Mouse (Mus musculus) CH12.LX (cell line): ENCODE data around the gene Entpd5. TPM values are rescaled to one million over a fixed set of nuclear protein-coding genes. Genes with fewer than 3 reads are reported as not detected.

Source experiments
- DNase-seq: peaks from one replicate; pipeline ENCODE4 v3.0.0-alpha.2; 2013; ENCODE audit errors: extremely low read depth
- H3K27ac ChIP-seq: 2 replicates; pipeline ENCODE4 v1.5.1; 2012; ENCODE audit warnings: low read depth, mild to moderate bottlenecking, control low read depth, moderate library complexity; ENCODE audit not compliant: insufficient read depth
- H3K27me3 ChIP-seq: replicated peaks from 2 replicates; pipeline ENCODE3; 2012; ENCODE audit warnings: inconsistent platforms
- H3K36me3 ChIP-seq, 2 experiments: replicated peaks in 1 of 2; 2 replicates each; pipeline versions ENCODE3 to v1.6.1; 2012; ENCODE audit warnings: inconsistent platforms in 1 of 2, low read length in 1 of 2, mild to moderate bottlenecking in 1 of 2, mixed read lengths in 1 of 2, moderate library complexity in 1 of 2; ENCODE audit not compliant: control insufficient read depth in 1 of 2, insufficient read depth in 1 of 2
- H3K4me1 ChIP-seq, 2 experiments: 2 replicates each; pipeline ENCODE4 v1.6.1; 2012; ENCODE audit warnings: inconsistent platforms in 1 of 2, moderate library complexity in 1 of 2; ENCODE audit not compliant: insufficient read depth in 2 of 2, control insufficient read depth in 1 of 2
- H3K4me2 ChIP-seq: 2 replicates; pipeline ENCODE4 v1.6.1; 2012; ENCODE audit warnings: low read depth, mild to moderate bottlenecking, control low read depth; ENCODE audit not compliant: poor library complexity, insufficient read depth, severe bottlenecking
- H3K4me3 ChIP-seq, 3 experiments: fragments of 150-350 bp in 1 of 3; sonication (generic) in 1 of 3; replicated peaks in 1 of 3; 2 replicates each; pipeline versions ENCODE3 to v1.5.1; 2011 to 2012; ENCODE audit warnings: low read depth in 2 of 3, low read length in 2 of 3, mild to moderate bottlenecking in 2 of 3, moderate library complexity in 2 of 3, control low read depth in 1 of 3, improper control_type of control experiment in 1 of 3, inconsistent platforms in 1 of 3, mixed read lengths in 1 of 3; ENCODE audit not compliant: poor library complexity in 1 of 3
- H3K79me2 ChIP-seq: replicated peaks from 2 replicates; pipeline ENCODE4 v1.6.1; 2012; ENCODE audit warnings: mild to moderate bottlenecking, moderate library complexity; ENCODE audit not compliant: control insufficient read depth, poor library complexity, insufficient read depth, severe bottlenecking; ENCODE audit errors: extremely low read depth
- H3K9ac ChIP-seq: 2 replicates; pipeline ENCODE4 v1.6.1; 2012; ENCODE audit warnings: low read depth, mild to moderate bottlenecking, control low read depth, moderate library complexity; ENCODE audit not compliant: insufficient read depth
- H3K9me3 ChIP-seq: replicated peaks from 2 replicates; pipeline ENCODE3; 2012; ENCODE audit warnings: low read length, inconsistent platforms, mixed read lengths
- BHLHE40 ChIP-seq: IDR thresholded peaks from 2 replicates; pipeline ENCODE4 v1.6.1; 2011; ENCODE audit warnings: mild to moderate bottlenecking, low read depth, low read length, improper control_type of control experiment
- CHD1 ChIP-seq: IDR thresholded peaks from 2 replicates; pipeline ENCODE4 v1.6.1; 2012; ENCODE audit warnings: low read depth, low read length, improper control_type of control experiment, inconsistent platforms
- CHD2 ChIP-seq: IDR thresholded peaks from 2 replicates; pipeline ENCODE4 v1.6.1; 2011; ENCODE audit warnings: low read length, improper control_type of control experiment
- ELF1 ChIP-seq: IDR thresholded peaks from 2 replicates; pipeline ENCODE4 v1.6.1; 2014; ENCODE audit warnings: low read depth, mild to moderate bottlenecking, inconsistent platforms, low read length, improper control_type of control experiment
- IRF4 ChIP-seq: IDR thresholded peaks from 2 replicates; pipeline ENCODE4 v1.6.1; 2014; ENCODE audit warnings: low read depth, mild to moderate bottlenecking, inconsistent platforms, low read length, improper control_type of control experiment
- JUN ChIP-seq: IDR thresholded peaks from 2 replicates; pipeline ENCODE4 v1.6.1; 2011; ENCODE audit warnings: low read depth, mild to moderate bottlenecking, low read length, improper control_type of control experiment, moderate library complexity; ENCODE audit not compliant: insufficient read depth
- JUND ChIP-seq: conservative IDR thresholded peaks from 2 replicates; pipeline ENCODE4 v1.6.1; 2011; ENCODE audit warnings: low read depth, low read length, improper control_type of control experiment
- MAX ChIP-seq: IDR thresholded peaks from 2 replicates; pipeline ENCODE4 v1.6.1; 2011; ENCODE audit warnings: low read length, improper control_type of control experiment
- MAZ ChIP-seq: IDR thresholded peaks from 2 replicates; pipeline ENCODE4 v1.6.1; 2012; ENCODE audit warnings: low read depth, mild to moderate bottlenecking, inconsistent platforms, low read length, improper control_type of control experiment, moderate library complexity
- NELFE ChIP-seq: IDR thresholded peaks from 2 replicates; pipeline ENCODE4 v1.6.1; 2011; ENCODE audit warnings: low read depth, low read length, improper control_type of control experiment
- POLR2A ChIP-seq: IDR thresholded peaks from 2 replicates; pipeline ENCODE4 v1.6.1; 2011; ENCODE audit warnings: low read depth, mild to moderate bottlenecking, improper control_type of control experiment, low read length
- SIN3A ChIP-seq: IDR thresholded peaks from 2 replicates; pipeline ENCODE4 v1.6.1; 2012; ENCODE audit warnings: low read length, improper control_type of control experiment, inconsistent platforms
- SMC3 ChIP-seq: IDR thresholded peaks from 2 replicates; pipeline ENCODE4 v1.6.1; 2011; ENCODE audit warnings: low read depth, low read length, improper control_type of control experiment
- TBP ChIP-seq: conservative IDR thresholded peaks from 2 replicates; pipeline ENCODE4 v1.6.1; 2011; ENCODE audit warnings: low read depth, low read length, improper control_type of control experiment
- UBTF ChIP-seq: IDR thresholded peaks from 2 replicates; pipeline ENCODE4 v1.6.1; 2012; ENCODE audit warnings: low read depth, mild to moderate bottlenecking, inconsistent platforms, low read length, improper control_type of control experiment, moderate library complexity
- USF2 ChIP-seq: conservative IDR thresholded peaks from 2 replicates; pipeline ENCODE4 v1.6.1; 2011; ENCODE audit warnings: low read depth, low read length, improper control_type of control experiment
- ZMIZ1 ChIP-seq: IDR thresholded peaks from 2 replicates; pipeline ENCODE4 v1.6.1; 2012; ENCODE audit warnings: low read depth, mild to moderate bottlenecking, inconsistent platforms, low read length, improper control_type of control experiment
- dilution Hi-C: fragments of 300-500 bp; cut with MboI; formaldehyde crosslinking; loops from 2 replicates; pipeline ENCODE4 v1.14.3; 2020; ENCODE audit warnings: low sequenced_read_pairs; ENCODE audit not compliant: extremely low pct_unique_long_range_greater_than_20kb, extremely low pct_ligation_motif_present
- in situ Hi-C: fragments of 300-500 bp; cut with MboI; formaldehyde crosslinking; loops from 3 replicates; pipeline ENCODE4 v1.14.3; 2019; ENCODE audit warnings: low sequenced_read_pairs, low pct_ligation_motif_present, low pct_unique_long_range_greater_than_20kb, mixed read lengths
- polyA plus RNA-seq: library from polyadenylated mRNA; unstranded; fragments of >175 nt; gene quantifications from 2 replicates; pipeline ENCODE4 v1.2.1, GENCODE M21; 2012; ENCODE audit warnings: low read depth; ENCODE audit not compliant: insufficient read length
- total RNA-seq, 2 experiments: library from RNA; depleted of rRNA; stranded (reverse); fragments of 300-350 nt in 1 of 2; fragments of >200 nt in 1 of 2; gene quantifications; 2 replicates each; pipeline ENCODE4 v1.2.3; 2012 to 2014

The Entpd5 gene
- total and polyA plus RNA-seq, 3 experiments, result 4.2 to 5.7 (median 5.3) TPM

DNA sequence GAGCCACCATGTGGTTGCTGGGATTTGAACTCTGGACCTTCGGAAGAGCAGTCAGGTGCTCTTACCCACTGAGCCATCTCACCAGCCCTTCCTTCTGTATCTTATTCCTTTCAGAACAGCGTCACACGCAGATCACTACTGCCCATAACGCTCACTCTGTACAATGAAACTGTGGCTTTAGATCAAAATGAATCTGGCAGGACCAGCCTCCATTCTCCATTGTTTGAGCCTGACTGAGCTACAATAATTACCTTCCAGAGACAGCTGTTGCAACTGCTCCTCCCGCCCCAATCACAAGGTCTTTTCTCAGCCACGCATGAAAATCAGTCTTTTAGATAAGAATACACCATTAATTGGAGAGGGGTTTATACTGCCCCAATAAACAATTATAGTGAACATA is 4.3 kb downstream of the Entpd5 start:
- dilution Hi-C loops (no loop called here), in situ Hi-C loops (no loop called here)
- TF ChIP-seq MAZ (no peak), BHLHE40 (no peak), ELF1 (no peak), CHD1 (no peak), ZMIZ1 (no peak)

DNA sequence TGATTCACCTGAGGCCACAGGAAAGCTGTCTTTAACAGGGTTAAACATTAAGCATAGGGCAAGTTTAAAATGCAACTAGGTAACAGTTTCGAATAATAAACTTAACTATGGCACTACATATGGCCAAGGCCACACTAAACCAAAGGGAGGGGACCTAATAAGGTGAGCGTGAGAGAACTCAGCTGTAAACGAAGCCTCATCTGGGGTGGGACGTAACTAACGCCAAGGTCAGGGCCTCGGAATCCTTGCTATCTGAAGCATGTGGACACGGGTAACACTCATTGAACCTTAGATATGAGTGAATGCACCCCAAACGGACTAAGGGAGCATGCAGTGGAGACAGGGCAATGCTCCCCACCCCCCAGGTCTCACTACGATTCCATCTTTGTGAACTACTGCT is 5.9 kb downstream of the Entpd5 start:
- Histone ChIP-seq H3K4me1 (peaks cover 0 to 7% of the 10 kb centered on the region in 2 experiments; a peak in 2 of 4 replicates), H3K27me3 (no peaks in the 10 kb centered on the region), H3K4me2 (no peak overlapping the region), H3K9me3 (peaks cover 2% of the 10 kb centered on the region), H3K36me3 (no peaks in the 10 kb centered on the region), H3K9ac (no peak overlapping the region), H3K27ac (no peak overlapping the region), H3K79me2 (no peaks in the 10 kb centered on the region), H3K4me3 (no peak overlapping the region)
- in situ Hi-C loops (no loop called here), dilution Hi-C loops (no loop called here)
- TF ChIP-seq UBTF (no peak), SMC3 (no peak), CHD2 (no peak), CHD1 (no peak), JUN (no peak), USF2 (no peak), POLR2A (no peak), SIN3A (no peak), MAX (no peak), JUND (no peak), NELFE (no peak), TBP (no peak), IRF4 (no peak), MAZ (no peak)
- DNase-seq, result no peak

More for the DNA sequence above, 4.3 kb downstream of the Entpd5 start:
- Histone ChIP-seq H3K9ac (no peak overlapping the region), H3K4me1 (peaks cover 0 to 9% of the 10 kb centered on the region in 2 experiments; a peak in 2 of 4 replicates), H3K4me3 (no peak overlapping the region), H3K27me3 (peaks cover 9% of the 10 kb centered on the region), H3K9me3 (peaks cover 2% of the 10 kb centered on the region), H3K27ac (no peak overlapping the region), H3K4me2 (no peak overlapping the region), H3K36me3 (no peaks in the 10 kb centered on the region), H3K79me2 (no peaks in the 10 kb centered on the region)
- no peak for DNase-seq
